Mouse (Mus musculus) C3H10T1/2 (cell line): ENCODE results near the gene Rap2a. TPM values are rescaled to one million over a fixed set of nuclear protein-coding genes. Genes with fewer than 3 reads are reported as not detected.

Experiments used
- polyA plus RNA-seq, 2 experiments: library from polyadenylated mRNA; unstranded; fragments of >200 nt; fragmentation: generic; extraction: Trizol; gene quantifications; one replicate each; pipeline ENCODE4 v1.2.1; 2012; ENCODE audit warnings: missing spikeins in 2 of 2

Rap2a gene
- polyA plus RNA-seq, result 1 to 10 TPM; 3.4 to 7.7 TPM

DNA sequence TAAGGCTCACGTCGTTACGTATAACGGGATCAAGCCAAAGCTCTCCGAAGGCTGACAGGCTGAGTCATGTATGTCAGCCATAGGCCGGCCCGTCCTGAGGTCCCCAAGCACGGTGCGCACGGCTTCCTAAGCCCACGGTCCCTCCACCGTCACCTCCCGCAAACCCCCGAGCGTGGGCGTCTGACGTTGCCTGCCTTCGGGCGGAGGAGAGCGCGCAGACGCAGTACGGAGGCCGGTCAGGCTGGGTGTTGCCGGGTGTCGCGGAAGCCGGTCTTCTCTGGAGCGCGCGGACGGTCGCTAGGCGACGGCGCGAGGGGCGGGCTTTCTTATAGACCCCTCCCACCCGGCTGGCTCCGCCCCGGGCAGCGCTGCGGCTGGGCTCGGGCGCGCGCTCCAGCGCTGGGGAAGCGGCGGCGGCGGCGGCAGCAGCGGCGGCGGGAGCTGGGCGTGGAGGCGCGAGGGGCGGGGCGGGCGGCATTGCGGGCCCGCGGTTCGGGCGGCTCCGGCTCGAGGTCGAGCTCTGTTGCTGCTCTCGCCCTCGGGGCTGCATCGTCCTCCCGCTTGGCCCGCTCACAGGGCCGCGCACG, at the start of gene Rap2a:
Rap2a (plus strand) TSS at position 463 of the 587 bp plus-strand sequence.

Other genes with a start within 250 kb of the Rap2a start
- 1 to 10 TPM; 1.2 to 6.9 TPM for gene Mbnl2, start 202.8 kb upstream of the Rap2a start, polyA plus RNA-seq